Mouse (Mus musculus) embryonic facial prominence, embryonic 11.5 days (tissue): ENCODE measurements at regions not wholly inside any gene's neighbourhood (a gene's known extent, or its start where the extent isn't known, plus 50 kb on each side); places are given as distances from the start of the nearest gene placed in this dataset.

Experiments
- ATAC-seq: fragments of 200-750 bp; cut with Nextera tagmentation; replicated peaks from 2 replicates; pipeline ENCODE4 v1.8.0; 2017; ENCODE audit warnings: low read depth; ENCODE audit not compliant: insufficient number of reproducible peaks, low FRiP score, low TSS enrichment
- DNase-seq: peaks from one replicate; pipeline ENCODE4 v3.0.0-alpha.2; 2015; ENCODE audit warnings: low spot score
- H3K27ac ChIP-seq: fragments of 300-500 bp; sonication (generic); replicated peaks from 2 replicates; pipeline ENCODE4 v1.5.1; 2014; ENCODE audit warnings: mild to moderate bottlenecking, low read depth, low read length, control low read depth
- H3K27me3 ChIP-seq: fragments of 300-500 bp; sonication (generic); 2 replicates; pipeline ENCODE4 v1.6.1; 2014; ENCODE audit warnings: mild to moderate bottlenecking, low read length, moderate library complexity, mixed read lengths; ENCODE audit not compliant: control insufficient read depth, insufficient read depth
- H3K36me3 ChIP-seq: fragments of 300-500 bp; sonication (generic); replicated peaks from 2 replicates; pipeline ENCODE4 v1.6.1; 2014; ENCODE audit warnings: low read depth, mild to moderate bottlenecking, low read length, moderate library complexity, mixed read lengths; ENCODE audit not compliant: control insufficient read depth, insufficient read depth
- H3K4me1 ChIP-seq: fragments of 300-500 bp; sonication (generic); 2 replicates; pipeline ENCODE4 v1.6.1; 2014; ENCODE audit warnings: low read length, mixed read lengths; ENCODE audit not compliant: control insufficient read depth, insufficient read depth
- H3K4me2 ChIP-seq: fragments of 300-500 bp; sonication (generic); 2 replicates; pipeline ENCODE4 v1.6.1; 2014; ENCODE audit warnings: low read depth, mild to moderate bottlenecking, control low read depth, low read length, moderate library complexity
- H3K4me3 ChIP-seq: fragments of 300-500 bp; sonication (generic); 2 replicates; pipeline ENCODE4 v1.5.1; 2014; ENCODE audit warnings: low read depth, low read length, control low read depth
- H3K9ac ChIP-seq: fragments of 300-500 bp; sonication (generic); replicated peaks from 2 replicates; pipeline ENCODE4 v1.6.1; 2014; ENCODE audit warnings: mild to moderate bottlenecking, control low read depth, low read length
- H3K9me3 ChIP-seq: fragments of 300-500 bp; sonication (generic); replicated peaks from 2 replicates; pipeline ENCODE4 v1.6.1; 2016; ENCODE audit warnings: mild to moderate bottlenecking, low read length, inconsistent platforms, mixed read lengths; ENCODE audit not compliant: control insufficient read depth
- WGBS: fragments of 180-500 bp; shearing (Covaris S2); extraction: QIAGEN DNeasy Blood & Tissue Kit; methylation state at CpG from one replicate; pipeline ENCODE4 v1.1.7; 2014; 5-methylcytosine and 5-hydroxymethylcytosine counted together

DNA sequence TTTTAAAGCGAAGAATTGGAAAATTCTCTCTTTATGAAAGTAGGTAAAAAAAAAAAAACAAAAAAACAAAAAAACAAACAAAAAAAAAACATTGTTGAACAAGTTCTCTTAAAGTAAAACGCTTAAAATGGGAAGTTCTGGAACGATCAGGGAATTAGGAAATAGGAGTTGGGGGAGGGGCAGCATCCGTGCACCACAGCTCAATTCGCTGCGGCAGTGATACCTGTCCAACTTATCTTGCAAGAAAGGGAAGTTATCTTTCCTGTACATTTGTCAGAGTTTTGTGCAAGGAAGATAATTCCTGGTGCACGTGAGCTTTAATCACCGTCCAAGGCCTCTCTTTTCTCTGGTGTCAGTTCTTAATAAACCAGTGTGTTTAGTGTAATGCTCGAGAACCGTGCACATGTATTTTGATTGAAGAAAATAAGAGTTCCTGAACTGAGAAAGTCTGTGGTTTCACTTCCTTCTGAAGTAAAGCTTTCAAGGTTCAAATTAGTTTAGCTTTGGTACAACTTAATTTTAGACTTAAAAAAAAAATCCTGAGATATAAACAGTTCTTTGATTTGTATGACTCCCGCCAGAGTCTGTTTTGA is 158.3 kb upstream of the Fn1 start:
- ATAC-seq (no peak), DNase-seq (no peak)
- Histone ChIP-seq H3K36me3 (no peaks in the 10 kb centered on the region), H3K4me2 (no peak overlapping the region), H3K4me3 (no peak overlapping the region), H3K9me3 (no peaks in the 10 kb centered on the region), H3K4me1 (no peaks in the 10 kb centered on the region), H3K9ac (no peak overlapping the region), H3K27me3 (no peaks in the 10 kb centered on the region), H3K27ac (no peak overlapping the region)
- WGBS, result 88% methylated on average over 11 of the region's 11 CpGs

DNA sequence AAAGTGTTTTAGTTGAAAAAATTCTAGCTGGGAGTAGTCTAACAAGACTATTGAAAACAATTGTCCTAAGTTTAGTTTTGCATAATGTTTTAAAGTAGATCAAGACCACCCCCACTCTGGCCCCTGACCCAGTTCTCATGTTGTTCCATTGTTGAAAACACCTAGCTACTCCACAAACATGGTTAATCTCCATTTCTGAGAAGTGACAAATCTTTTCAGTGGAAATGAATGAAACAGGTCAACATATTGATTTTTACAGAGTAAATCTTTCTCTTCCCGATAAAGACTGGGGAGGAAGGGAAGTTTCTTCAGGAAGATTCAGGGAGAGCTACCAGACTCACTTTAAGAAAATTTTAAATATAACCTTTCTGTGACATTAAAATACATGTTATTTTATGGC is 155.0 kb upstream of the Fn1 start:
- ATAC-seq, result no peak
- no peak overlapping the region for H3K4me3 ChIP-seq
- no peaks in the 10 kb centered on the region for H3K4me1 ChIP-seq
- H3K4me2 ChIP-seq, result no peak overlapping the region
- H3K27ac ChIP-seq, result no peak overlapping the region
- no peak overlapping the region for H3K9ac ChIP-seq
- no peaks in the 10 kb centered on the region for H3K27me3 ChIP-seq
- no peaks in the 10 kb centered on the region for H3K36me3 ChIP-seq
- no peaks in the 10 kb centered on the region for H3K9me3 ChIP-seq
- no peak for DNase-seq
- WGBS, result 81% methylated on average over 1 of the region's 1 CpGs

- ATAC-seq (no peak), DNase-seq (no peak)
- H3K4me2 ChIP-seq, result no peak overlapping the region
- H3K9ac ChIP-seq, result no peak overlapping the region
- H3K9me3 ChIP-seq, result no peaks in the 10 kb centered on the region
- no peaks in the 10 kb centered on the region for H3K27me3 ChIP-seq
- no peaks in the 10 kb centered on the region for H3K4me1 ChIP-seq
- H3K36me3 ChIP-seq, result no peaks in the 10 kb centered on the region
- H3K27ac ChIP-seq, result no peak overlapping the region
- no peak overlapping the region for H3K4me3 ChIP-seq
- 45% methylated on average over 4 of the region's 4 CpGs for WGBS
These were observed 154.6 kb upstream of the Fn1 start for GRCm38 (mm10) chr1:71807586-71807985.

GRCm38 (mm10) chr1:71801283-71802066 is 148.5 kb upstream of the Fn1 start:
- Histone ChIP-seq H3K36me3 (no peaks in the 10 kb centered on the region), H3K27me3 (no peaks in the 10 kb centered on the region), H3K9me3 (no peaks in the 10 kb centered on the region), H3K4me3 (no peak overlapping the region), H3K4me1 (no peaks in the 10 kb centered on the region), H3K9ac (no peak overlapping the region), H3K27ac (no peak overlapping the region), H3K4me2 (no peak overlapping the region)
- ATAC-seq (no peak), DNase-seq (no peak)
- WGBS, result 71% methylated on average over 9 of the region's 9 CpGs

- Histone ChIP-seq H3K27ac (no peak overlapping the region), H3K4me1 (no peaks in the 10 kb centered on the region), H3K9ac (no peak overlapping the region), H3K36me3 (no peaks in the 10 kb centered on the region), H3K4me3 (no peak overlapping the region), H3K9me3 (no peaks in the 10 kb centered on the region), H3K4me2 (no peak overlapping the region), H3K27me3 (no peaks in the 10 kb centered on the region)
- 60% methylated on average over 2 of the region's 2 CpGs for WGBS
- no peak for DNase-seq
- no peak for ATAC-seq
These were observed 147.6 kb upstream of the Fn1 start for GRCm38 (mm10) chr1:71800581-71800980.

GRCm38 (mm10) chr1:71798636-71799035 is 145.6 kb upstream of the Fn1 start:
- 77% methylated on average over 9 of the region's 9 CpGs for WGBS
- ATAC-seq (no peak), DNase-seq (no peak)
- H3K36me3 ChIP-seq, result no peaks in the 10 kb centered on the region
- H3K4me1 ChIP-seq, result no peaks in the 10 kb centered on the region
- no peak overlapping the region for H3K27ac ChIP-seq
- no peak overlapping the region for H3K9ac ChIP-seq
- no peaks in the 10 kb centered on the region for H3K27me3 ChIP-seq
- no peak overlapping the region for H3K4me3 ChIP-seq
- H3K9me3 ChIP-seq, result no peaks in the 10 kb centered on the region
- no peak overlapping the region for H3K4me2 ChIP-seq

DNA sequence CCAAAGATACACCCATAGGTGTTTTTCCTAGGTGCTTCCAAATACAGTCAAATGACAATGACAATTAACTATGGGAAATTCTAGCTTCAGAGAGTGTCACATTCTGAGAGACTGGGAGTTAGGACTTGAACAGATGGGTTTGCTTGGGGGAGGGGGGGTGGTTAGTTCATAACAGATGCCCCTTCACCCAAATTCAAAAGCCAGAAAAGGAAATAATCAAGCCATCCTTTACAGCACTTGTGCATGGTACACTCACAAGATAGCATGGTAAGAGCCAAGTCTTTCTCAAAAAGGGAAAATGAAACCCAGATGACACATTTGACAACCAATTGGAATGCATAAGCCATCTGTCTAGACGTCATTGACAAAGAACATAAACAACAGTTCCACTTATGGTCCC is 135.4 kb upstream of the Fn1 start:
- no peaks in the 10 kb centered on the region for H3K4me1 ChIP-seq
- H3K27ac ChIP-seq, result no peak overlapping the region
- DNase-seq (peak; percentile 49), ATAC-seq (no peak)
- no peaks in the 10 kb centered on the region for H3K36me3 ChIP-seq
- no peak overlapping the region for H3K4me3 ChIP-seq
- H3K4me2 ChIP-seq, result no peak overlapping the region
- WGBS, result 24% methylated on average over 1 of the region's 1 CpGs
- H3K9me3 ChIP-seq, result no peaks in the 10 kb centered on the region
- H3K27me3 ChIP-seq, result no peaks in the 10 kb centered on the region
- H3K9ac ChIP-seq, result no peak overlapping the region

DNA sequence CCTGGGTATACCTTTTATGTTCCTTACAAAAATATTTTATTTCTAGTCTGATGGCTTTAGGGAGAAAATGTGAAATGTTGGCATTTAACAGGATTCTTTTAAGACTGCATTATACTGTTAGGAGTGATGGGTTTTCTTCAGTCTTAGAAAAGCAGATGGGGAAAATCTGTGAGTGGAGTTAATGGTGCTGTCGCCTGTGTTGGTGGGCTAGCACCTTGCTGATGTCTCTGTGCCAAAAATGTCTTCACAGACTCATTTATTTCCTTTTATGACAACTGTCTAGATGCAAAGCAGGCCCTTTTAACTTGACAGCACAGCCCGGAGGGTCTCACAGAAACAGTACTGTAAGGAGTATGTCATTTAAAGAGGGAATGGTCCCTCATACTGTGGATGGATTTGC is 131.9 kb upstream of the Fn1 start:
- no peak for DNase-seq
- Histone ChIP-seq H3K36me3 (no peaks in the 10 kb centered on the region), H3K27me3 (no peaks in the 10 kb centered on the region), H3K27ac (no peak overlapping the region), H3K4me1 (no peaks in the 10 kb centered on the region), H3K4me2 (no peak overlapping the region), H3K9me3 (no peaks in the 10 kb centered on the region), H3K4me3 (no peak overlapping the region), H3K9ac (no peak overlapping the region)
- ATAC-seq, result no peak
- 91% methylated on average over 2 of the region's 2 CpGs for WGBS
